In genomic region chr16:40968088-40968860, GRCm38 (mm10) we compare ENCODE assay signal across 8 mouse cellular contexts.
DNase-seq lines count a peak whose midpoint lies in the region; ATAC-seq and TF ChIP-seq lines count a peak whose summit lies in the region.

No protein-coding gene starts in this region.

- WGBS in hindbrain, postnatal 0 days = 15% methylated on average over 17 of the region's 17 CpGs

- H3K27me3 ChIP-seq in hindbrain, postnatal 0 days (ENCODE audit: insufficient read depth, low read length) = no peaks in the 10 kb centered on the region

- TF ChIP-seq CTCF in cortical plate, adult 2 months (IDR thresholded peaks at IDR 0.05; ENCODE audit: extremely low read depth, insufficient read depth, low read length) = peak; percentile 95
- TF ChIP-seq CTCF in hindbrain, postnatal 0 days (IDR thresholded peaks at IDR 0.05; ENCODE audit: low read depth) = peak; percentile 96

- peak; percentile 80 for DNase-seq in ZHBTc4 (ENCODE audit: low read depth, low spot score)
- peak; percentile 64 for DNase-seq in gastrocnemius, postnatal 10 days
- peak; percentile 94 for DNase-seq in hindbrain, postnatal 0 days (ENCODE audit: low spot score)
- DNase-seq in left cerebral cortex, adult 18-20 months (ENCODE audit: low spot score in 2 of 2) = peak; percentile 90 to 91
- DNase-seq in lung, postnatal 4 days = peak; percentile 53 to 67
- DNase-seq in right cerebral cortex, postnatal 36 days (ENCODE audit: low spot score in 2 of 2) = peak; percentile 87 to 89
- DNase-seq in thymus, postnatal 25 days = no peak

- peak; percentile 96 for ATAC-seq in hindbrain, postnatal 0 days

- no peaks in the 10 kb centered on the region; the same call in 1 of the 2 replicates for H3K4me1 ChIP-seq in cortical plate, adult 2 months (ENCODE audit: control insufficient read depth, insufficient read depth, low read length)
- peaks cover 6% of the 10 kb centered on the region; the same call in 1 of the 2 replicates for H3K4me1 ChIP-seq in hindbrain, postnatal 0 days (ENCODE audit: insufficient read depth, low read length)

- peak overlapping the region; percentile 21 for H3K4me3 ChIP-seq in cortical plate, adult 2 months (ENCODE audit: insufficient read depth, low read length)
- peak overlapping the region; percentile 31 for H3K4me3 ChIP-seq in hindbrain, postnatal 0 days (ENCODE audit: low read length)

- no peak overlapping the region for H3K27ac ChIP-seq in cortical plate, adult 2 months (ENCODE audit: insufficient read depth, low read length)
- H3K27ac ChIP-seq in hindbrain, postnatal 0 days = no peak overlapping the region

- TF ChIP-seq POLR2A in cortical plate, adult 2 months (IDR thresholded peaks at IDR 0.05; ENCODE audit: extremely low read depth, insufficient read depth, low read length) = no peak

- H3K4me2 ChIP-seq in hindbrain, postnatal 0 days (ENCODE audit: low read depth, low read length) = peak overlapping the region; percentile 58

- H3K9me3 ChIP-seq in hindbrain, postnatal 0 days (ENCODE audit: low read length) = no peaks in the 10 kb centered on the region

- H3K36me3 ChIP-seq in hindbrain, postnatal 0 days (ENCODE audit: insufficient read depth, low read length) = no peaks in the 10 kb centered on the region

- peak overlapping the region; percentile 45; the same call in 1 of the 2 replicates for H3K9ac ChIP-seq in hindbrain, postnatal 0 days (replicated peaks; ENCODE audit: low read length)
